Mouse (Mus musculus) liver, embryonic 13.5 days (tissue): ENCODE measurements around the gene Rpap3. TPM values are rescaled to one million over a fixed set of nuclear protein-coding genes. Genes with fewer than 3 reads are reported as not detected.
A peak's percentile ranks its signal among the peaks of the same experiment; 100 is the strongest.
"Not testable (repeated sequence)": the region's sequence is repeated elsewhere in the genome, so short reads cannot be mapped to it uniquely, and the experiment has no call there.

Source experiments
- ATAC-seq: fragments of 200-750 bp; cut with Nextera tagmentation; 2 replicates; pipeline ENCODE4 v1.8.0; 2017; ENCODE audit warnings: low read depth, mild to moderate bottlenecking, moderate number of reproducible peaks, moderate library complexity
- DNase-seq: peaks from one replicate; pipeline ENCODE4 v3.0.0; 2022
- H3K27ac ChIP-seq: fragments of 300-500 bp; sonication (generic); 2 replicates; pipeline ENCODE4 v1.5.1; 2015; ENCODE audit warnings: moderate library complexity, mild to moderate bottlenecking, inconsistent platforms
- H3K27me3 ChIP-seq: fragments of 300-500 bp; sonication (generic); 2 replicates; pipeline ENCODE4 v1.6.1; 2015; ENCODE audit warnings: mild to moderate bottlenecking, inconsistent platforms
- H3K36me3 ChIP-seq: fragments of 300-500 bp; sonication (generic); 2 replicates; pipeline ENCODE4 v1.6.1; 2015; ENCODE audit warnings: mild to moderate bottlenecking, inconsistent platforms
- H3K4me1 ChIP-seq: fragments of 300-500 bp; sonication (generic); replicated peaks from 2 replicates; pipeline ENCODE4 v1.6.1; 2015; ENCODE audit warnings: inconsistent platforms
- H3K4me2 ChIP-seq: fragments of 300-500 bp; sonication (generic); 2 replicates; pipeline ENCODE4 v1.6.1; 2015; ENCODE audit warnings: inconsistent platforms, mild to moderate bottlenecking, moderate library complexity
- H3K4me3 ChIP-seq: fragments of 300-500 bp; sonication (generic); replicated peaks from 2 replicates; pipeline ENCODE4 v1.5.1; 2015; ENCODE audit warnings: mild to moderate bottlenecking, inconsistent platforms
- H3K9ac ChIP-seq: fragments of 300-500 bp; sonication (generic); 2 replicates; pipeline ENCODE4 v1.6.1; 2015; ENCODE audit warnings: mild to moderate bottlenecking, inconsistent platforms
- H3K9me3 ChIP-seq: fragments of 300-500 bp; sonication (generic); replicated peaks from 2 replicates; pipeline ENCODE4 v1.6.1; 2016; ENCODE audit warnings: inconsistent platforms
- WGBS: fragments of 180-500 bp; shearing (Covaris S2); methylation state at CpG from one replicate; pipeline ENCODE4 v1.1.7; 2015; ENCODE audit not compliant: insufficient replicate concordance; 5-methylcytosine and 5-hydroxymethylcytosine counted together
- polyA plus RNA-seq: library from polyadenylated mRNA; unstranded; fragments of >200 nt; fragmentation: Nextera tagmentation; extraction: Ambion mirVana; gene quantifications from 2 replicates; pipeline ENCODE4 v1.2.1, GENCODE M21; 2015

The Rpap3 gene
- polyA plus RNA-seq, 1 experiment from 2014 or later = 13.1 TPM

- H3K4me1 ChIP-seq = peaks cover 18% of the 10 kb centered on the region
- ATAC-seq (peak; percentile 49; the same call in 1 of the 2 replicates), DNase-seq (peak; percentile 29)
- 63% methylated on average over 9 of the region's 9 CpGs for WGBS
- no peak overlapping the region for H3K27ac ChIP-seq
- H3K27me3 ChIP-seq = no peaks in the 10 kb centered on the region
- peaks cover 88% of the 10 kb centered on the region for H3K36me3 ChIP-seq
- H3K9me3 ChIP-seq = no peaks in the 10 kb centered on the region
- H3K9ac ChIP-seq = no peak overlapping the region
- H3K4me2 ChIP-seq = no peak overlapping the region
- no peak overlapping the region for H3K4me3 ChIP-seq
Observed at GRCm38 (mm10) chr15:97684118-97684517, 21.5 kb downstream of the Rpap3 start.

- peaks cover 18% of the 10 kb centered on the region for H3K4me1 ChIP-seq
- WGBS = 84% methylated on average over 8 of the region's 8 CpGs
- 0 out of 2 replicates have a peak overlapping the region, but pooled peaks have one; percentile 14 for H3K4me2 ChIP-seq
- ATAC-seq = peak; percentile 41
- DNase-seq = no peak
- H3K27me3 ChIP-seq = no peaks in the 10 kb centered on the region
- no peak overlapping the region for H3K9ac ChIP-seq
- no peak overlapping the region for H3K4me3 ChIP-seq
- no peaks in the 10 kb centered on the region for H3K9me3 ChIP-seq
- H3K36me3 ChIP-seq = peaks cover 87% of the 10 kb centered on the region
- H3K27ac ChIP-seq = no peak overlapping the region
Observed at GRCm38 (mm10) chr15:97682053-97682452, 23.6 kb downstream of the Rpap3 start.

- Histone ChIP-seq H3K27me3 (no peaks in the 10 kb centered on the region), H3K4me2 (no peak overlapping the region), H3K9me3 (no peaks in the 10 kb centered on the region), H3K36me3 (peaks cover 85% of the 10 kb centered on the region), H3K27ac (no peak overlapping the region), H3K4me3 (no peak overlapping the region), H3K9ac (no peak overlapping the region), H3K4me1 (peaks cover 18% of the 10 kb centered on the region)
- 81% methylated on average over 18 of the region's 18 CpGs for WGBS
- DNase-seq (no peak), ATAC-seq (no peak)
Observed at GRCm38 (mm10) chr15:97679991-97680681, 25.5 kb downstream of the Rpap3 start.

GRCm38 (mm10) chr15:97677341-97677740 lies 28.3 kb downstream of the Rpap3 start:
- 88% methylated on average over 3 of the region's 3 CpGs for WGBS
- H3K27ac ChIP-seq = no peak overlapping the region

GRCm38 (mm10) chr15:97675927-97676326 lies 29.7 kb downstream of the Rpap3 start:
- Histone ChIP-seq H3K27me3 (no peaks in the 10 kb centered on the region), H3K9ac (no peak overlapping the region), H3K27ac (no peak overlapping the region; the same call in 1 of the 2 replicates), H3K9me3 (no peaks in the 10 kb centered on the region), H3K4me1 (no peaks in the 10 kb centered on the region; the same call in 1 of the 2 replicates), H3K4me2 (no peak overlapping the region), H3K4me3 (no peak overlapping the region), H3K36me3 (peaks cover 69% of the 10 kb centered on the region)
- ATAC-seq (no peak), DNase-seq (no peak)
- WGBS = 79% methylated on average over 13 of the region's 13 CpGs

More at GRCm38 (mm10) chr15:97677341-97677740, 28.3 kb downstream of the Rpap3 start:
- no peak overlapping the region for H3K9ac ChIP-seq
- H3K4me1 ChIP-seq = no peaks in the 10 kb centered on the region; the same call in 1 of the 2 replicates
- H3K27me3 ChIP-seq = no peaks in the 10 kb centered on the region
- ATAC-seq = no peak
- H3K36me3 ChIP-seq = peaks cover 80% of the 10 kb centered on the region
- H3K4me2 ChIP-seq = no peak overlapping the region
- no peak overlapping the region for H3K4me3 ChIP-seq
- H3K9me3 ChIP-seq = no peaks in the 10 kb centered on the region
- no peak for DNase-seq

GRCm38 (mm10) chr15:97674423-97674822 lies 31.2 kb downstream of the Rpap3 start:
- Histone ChIP-seq H3K27ac (no peak overlapping the region), H3K9ac (no peak overlapping the region), H3K36me3 (peaks cover 59% of the 10 kb centered on the region), H3K4me3 (no peak overlapping the region), H3K27me3 (no peaks in the 10 kb centered on the region), H3K4me2 (no peak overlapping the region), H3K9me3 (no peaks in the 10 kb centered on the region), H3K4me1 (no peaks in the 10 kb centered on the region)
- ATAC-seq = no peak
- DNase-seq = no peak
- 82% methylated on average over 4 of the region's 4 CpGs for WGBS

GRCm38 (mm10) chr15:97673256-97674000 lies 32.2 kb downstream of the Rpap3 start:
- no peaks in the 10 kb centered on the region for H3K9me3 ChIP-seq
- H3K4me1 ChIP-seq = no peaks in the 10 kb centered on the region
- DNase-seq = no peak
- whole genome bisulfite sequencing = 77% methylated on average over 7 of the region's 7 CpGs
- no peak overlapping the region for H3K27ac ChIP-seq
- no peak overlapping the region for H3K9ac ChIP-seq
- no peak overlapping the region for H3K4me2 ChIP-seq
- no peak for ATAC-seq
- H3K27me3 ChIP-seq = no peaks in the 10 kb centered on the region
- no peak overlapping the region for H3K4me3 ChIP-seq
- H3K36me3 ChIP-seq = peaks cover 56% of the 10 kb centered on the region

GRCm38 (mm10) chr15:97672211-97672765 lies 33.3 kb downstream of the Rpap3 start:
- WGBS = 72% methylated on average over 9 of the region's 9 CpGs
- DNase-seq = no peak
- ATAC-seq = no peak

GRCm38 (mm10) chr15:97670554-97670953 lies 35.1 kb downstream of the Rpap3 start:
- no peak overlapping the region for H3K4me3 ChIP-seq
- no peak overlapping the region for H3K9ac ChIP-seq
- peaks cover 27% of the 10 kb centered on the region for H3K36me3 ChIP-seq
- 60% methylated on average over 6 of the region's 6 CpGs for WGBS
- no peaks in the 10 kb centered on the region for H3K27me3 ChIP-seq
- H3K4me2 ChIP-seq = no peak overlapping the region
- H3K9me3 ChIP-seq = no peaks in the 10 kb centered on the region
- ATAC-seq (no peak), DNase-seq (no peak)
- no peak overlapping the region for H3K27ac ChIP-seq
- H3K4me1 ChIP-seq = no peaks in the 10 kb centered on the region

More at GRCm38 (mm10) chr15:97672211-97672765, 33.3 kb downstream of the Rpap3 start:
- no peaks in the 10 kb centered on the region for H3K9me3 ChIP-seq
- H3K36me3 ChIP-seq = peaks cover 44% of the 10 kb centered on the region
- no peak overlapping the region for H3K4me2 ChIP-seq
- H3K27me3 ChIP-seq = no peaks in the 10 kb centered on the region
- H3K4me1 ChIP-seq = no peaks in the 10 kb centered on the region
- no peak overlapping the region for H3K9ac ChIP-seq
- no peak overlapping the region for H3K27ac ChIP-seq
- H3K4me3 ChIP-seq = no peak overlapping the region

GRCm38 (mm10) chr15:97668158-97668877 lies 37.3 kb downstream of the Rpap3 start:
- H3K4me1 ChIP-seq, H3K9me3 ChIP-seq, H3K4me3 ChIP-seq, DNase-seq, H3K27ac ChIP-seq, H3K36me3 ChIP-seq, H3K4me2 ChIP-seq, H3K9ac ChIP-seq, ATAC-seq, H3K27me3 ChIP-seq: not testable (repeated sequence)
- 48% methylated on average over 17 of the region's 17 CpGs for WGBS

- Histone ChIP-seq H3K27me3 (no peaks in the 10 kb centered on the region), H3K9me3 (no peaks in the 10 kb centered on the region), H3K4me2 (peak overlapping the region; percentile 21), H3K4me1 (peaks cover 8% of the 10 kb centered on the region), H3K4me3 (no peak overlapping the region), H3K27ac (no peak overlapping the region), H3K36me3 (peaks cover 3% of the 10 kb centered on the region), H3K9ac (no peak overlapping the region)
- DNase-seq = peak; percentile 51
- WGBS = 29% methylated on average over 7 of the region's 7 CpGs
- ATAC-seq = no peak
Observed at GRCm38 (mm10) chr15:97667437-97667836, 38.2 kb downstream of the Rpap3 start.
